Mouse (Mus musculus): ENCODE measurements around the gene Tcirg1.

DNA sequence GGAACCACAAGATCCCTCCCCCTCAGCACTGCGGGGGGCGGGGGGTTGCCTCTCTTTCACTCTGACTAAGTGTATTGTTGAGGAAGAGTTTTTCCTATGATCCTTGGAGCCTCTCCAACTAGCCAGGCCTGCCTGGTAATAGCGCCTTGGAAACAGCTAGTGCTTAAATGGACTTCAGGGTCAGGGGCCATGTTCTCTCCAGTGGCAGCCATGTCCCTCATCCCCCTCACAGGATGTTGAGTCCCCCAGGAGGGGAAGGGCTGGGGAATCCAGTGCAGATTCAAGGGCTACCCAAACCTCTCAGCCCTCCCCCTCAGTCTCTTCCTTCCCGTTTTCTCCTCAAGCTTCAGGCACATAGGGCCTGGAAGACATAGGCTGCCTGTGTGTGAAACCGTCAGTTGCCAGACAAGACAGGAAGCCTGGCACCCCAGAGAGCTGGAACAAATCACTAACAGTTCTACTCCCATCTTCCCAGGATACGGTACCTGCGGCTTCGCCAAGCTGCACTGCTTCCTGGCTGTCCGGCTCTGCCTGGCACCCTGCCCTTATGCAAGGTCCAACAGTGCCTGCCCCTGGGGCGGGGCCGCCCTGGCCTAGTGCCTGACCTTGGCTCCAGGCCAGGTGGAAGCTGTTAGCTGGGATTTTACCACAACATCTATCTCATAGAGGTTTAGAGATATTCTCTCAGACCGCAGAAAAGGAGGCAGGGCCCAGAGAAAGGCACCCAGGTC lies 22.4 kb upstream of the Tcirg1 start, which contains the start of gene Aldh3b1:
- TF ChIP-seq CTCF (IDR thresholded peaks at IDR 0.05; ENCODE audit: low read depth, low read length) (no peak), POLR2A (IDR thresholded peaks at IDR 0.05; ENCODE audit: borderline replicate concordance, low read depth, low read length) (no peak)
